Mouse (Mus musculus) retina, adult 2 months (tissue): ENCODE measurements around the gene St5.

Source experiments
- DNase-seq: peaks from one replicate; pipeline ENCODE4 v3.0.0-alpha.2; 2012; ENCODE audit warnings: low read depth, low spot score

Gene St5

DNA sequence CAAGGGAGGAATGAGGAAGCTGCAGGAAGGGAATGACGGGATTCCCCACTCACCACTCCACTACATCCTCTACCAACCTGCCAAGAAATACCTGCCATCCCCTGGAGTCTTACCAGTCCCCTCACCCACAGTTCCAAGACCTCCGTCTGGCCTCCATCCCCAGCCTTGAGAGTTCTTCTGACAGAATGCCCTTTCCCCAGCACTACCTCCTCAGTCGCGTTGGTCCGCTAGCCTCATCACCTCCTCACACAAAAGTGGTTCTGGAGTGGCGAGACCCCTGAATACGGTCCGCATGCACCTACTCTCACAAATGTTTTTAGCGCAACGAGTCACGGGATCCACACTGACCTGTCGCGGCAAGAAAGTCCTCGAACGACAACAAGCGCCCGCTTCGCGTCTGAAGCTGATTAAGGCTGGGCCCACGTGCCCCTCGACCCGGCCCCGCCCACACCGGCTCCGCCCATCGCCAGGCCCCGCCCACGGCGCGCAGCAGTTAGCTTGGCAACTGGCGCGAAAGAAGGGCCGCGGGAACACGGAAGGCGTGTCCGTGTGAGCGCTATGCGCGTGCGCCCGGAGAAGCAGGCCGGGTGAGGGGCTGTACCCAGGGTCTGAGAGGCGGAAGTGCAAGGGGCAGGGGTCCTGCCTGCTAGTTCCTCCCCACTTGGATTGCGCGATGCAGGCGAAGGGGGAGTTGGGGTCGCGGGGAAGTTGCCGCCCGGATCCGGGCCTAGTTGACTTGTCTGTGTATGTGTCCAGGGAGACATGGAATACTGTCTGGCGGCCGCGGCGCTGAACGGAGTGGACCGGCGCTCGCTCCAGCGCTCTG, at the start of gene St5, which contains the start of gene Akip1:
St5 (minus strand) TSS at position 416 of the 826 bp plus-strand sequence.
Akip1 (plus strand) TSS at position 501 of the 826 bp plus-strand sequence.
- peak; percentile 82 for DNase-seq

DNA sequence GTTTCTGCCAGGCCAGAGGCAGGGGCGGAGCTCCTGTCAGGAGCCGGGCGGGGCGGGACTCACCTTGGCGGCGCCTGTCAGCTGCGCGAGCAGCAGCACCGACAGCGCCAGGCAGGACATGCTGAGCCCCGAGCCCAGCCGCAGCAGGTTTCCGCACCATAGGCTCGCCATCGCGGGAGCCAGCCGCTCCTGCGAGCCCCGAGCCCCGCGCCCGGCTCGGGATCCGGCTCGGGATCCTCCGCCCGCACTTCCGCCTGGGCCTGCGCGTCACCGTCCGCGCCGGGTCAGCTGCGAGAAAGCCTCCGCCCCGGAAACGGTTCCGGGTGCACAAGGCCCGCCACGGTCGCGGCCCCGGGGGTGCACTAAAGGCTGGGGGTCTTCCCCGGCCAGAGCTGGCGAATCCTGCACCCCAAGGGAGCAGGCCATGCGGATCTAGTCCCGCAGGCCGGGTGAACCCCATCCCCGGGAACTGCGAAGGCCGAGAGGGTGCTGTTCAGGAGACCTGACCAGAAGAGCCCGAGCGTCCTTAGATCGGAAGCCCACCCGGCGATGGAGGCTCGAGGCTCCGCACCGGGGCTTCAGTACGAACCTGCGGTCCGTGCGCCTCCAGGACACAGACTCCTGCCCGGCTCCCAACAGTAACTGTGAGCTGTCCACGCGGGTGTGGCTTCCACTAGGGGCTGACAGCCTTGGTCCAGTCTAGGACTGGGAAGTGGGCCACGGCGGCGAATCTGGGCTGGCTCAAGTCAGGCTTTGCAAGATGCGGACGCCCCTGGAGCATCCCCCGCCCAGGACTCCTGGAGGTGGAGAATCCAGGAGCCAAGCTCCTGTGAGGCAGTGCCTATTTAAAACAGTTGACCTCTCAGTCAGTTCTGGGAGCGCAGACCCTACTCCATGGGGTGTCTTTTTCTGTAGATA, 48.9 kb upstream of the St5 start, which contains the start of gene Tmem9b:
Tmem9b (minus strand) TSS at position 868 of the 918 bp plus-strand sequence.
- peak; percentile 64 for DNase-seq

DNA sequence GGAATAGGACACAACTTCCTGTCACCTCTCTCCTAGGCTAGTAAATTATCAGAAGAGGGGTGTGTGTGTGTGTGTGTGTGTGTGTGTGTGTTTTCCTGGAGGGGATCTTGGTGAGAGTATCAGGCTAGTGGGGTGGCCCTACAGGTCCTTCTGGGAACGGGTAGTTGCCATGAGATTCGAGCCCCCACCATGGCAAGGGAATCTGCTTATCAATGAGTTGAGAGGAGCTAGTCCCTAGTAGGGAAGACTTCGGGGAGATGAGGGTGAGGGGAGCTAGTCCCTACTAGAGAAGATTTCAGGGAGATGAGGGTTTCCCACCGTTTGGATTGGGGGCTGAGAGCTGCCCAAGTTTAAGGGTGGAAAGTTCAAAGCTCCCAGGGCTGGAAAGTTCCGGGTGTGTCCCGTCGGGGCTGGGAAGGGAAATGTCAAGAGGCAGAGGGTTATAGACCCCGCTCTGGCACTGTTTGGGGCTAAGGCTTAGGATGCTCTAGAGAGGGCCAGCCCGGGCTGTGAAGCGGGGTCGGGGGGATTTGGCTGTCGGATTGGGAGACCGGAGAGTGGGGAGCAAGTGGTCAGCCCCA, 48.1 kb upstream of the St5 start:
- DNase-seq: no peak

DNA sequence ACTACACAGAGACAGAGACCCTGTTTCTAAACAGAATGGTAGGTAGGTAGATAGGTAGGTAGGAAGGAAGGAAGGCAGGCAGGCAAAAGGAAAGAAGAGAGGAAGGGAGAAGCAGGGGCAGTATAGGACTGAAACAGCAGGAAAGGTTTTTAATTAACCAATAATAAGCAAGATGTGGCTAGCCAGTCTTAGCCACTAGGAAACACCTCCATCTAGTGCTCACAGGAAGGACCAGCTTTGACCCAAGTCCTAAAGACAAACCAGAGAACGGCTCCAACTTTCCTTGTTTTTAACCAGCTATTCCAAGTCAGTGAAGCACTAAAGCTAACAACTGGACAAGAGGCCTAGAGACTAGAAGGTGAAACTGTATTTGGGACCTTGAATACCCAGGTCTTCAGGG, 44.3 kb upstream of the St5 start:
- no peak for DNase-seq

DNA sequence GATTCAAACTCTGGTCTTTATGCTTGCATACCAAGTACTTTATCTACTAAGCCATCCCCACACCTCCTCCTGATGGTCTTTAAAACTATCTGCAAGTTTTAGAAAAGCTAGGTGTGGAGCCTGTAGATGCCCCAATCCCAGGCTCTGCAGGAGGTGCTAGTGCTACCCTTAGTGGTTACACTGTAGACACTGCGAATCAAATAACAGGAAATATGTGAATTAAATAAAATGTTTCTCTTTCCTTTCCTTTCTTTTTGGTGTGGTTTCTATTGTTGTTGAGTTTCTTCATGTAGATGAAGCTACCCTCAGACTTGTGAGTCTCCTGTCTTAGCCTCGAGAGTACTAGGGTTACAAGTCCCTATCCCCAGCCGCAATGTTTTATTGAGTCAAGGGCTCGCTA, 38.3 kb upstream of the St5 start:
- no peak for DNase-seq

DNA sequence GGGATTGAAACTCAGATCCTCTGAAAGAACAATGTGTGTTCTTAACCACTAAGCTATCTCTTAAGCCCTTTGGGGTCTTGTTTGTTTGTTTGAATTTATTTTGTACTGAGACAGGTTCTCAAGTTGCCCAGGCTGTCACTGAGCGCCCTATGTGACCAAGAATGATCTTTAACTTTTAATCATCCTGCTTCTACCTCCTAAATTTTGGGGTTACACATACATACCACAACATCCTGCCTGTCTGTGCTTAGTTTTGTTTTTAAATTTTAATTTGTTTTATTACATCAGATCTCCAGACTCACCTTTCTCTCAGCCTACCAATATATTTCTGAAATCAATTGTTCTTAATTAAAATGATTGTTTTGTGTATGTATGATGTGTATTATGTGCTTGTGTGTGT, 37.7 kb upstream of the St5 start:
- DNase-seq: no peak

DNA sequence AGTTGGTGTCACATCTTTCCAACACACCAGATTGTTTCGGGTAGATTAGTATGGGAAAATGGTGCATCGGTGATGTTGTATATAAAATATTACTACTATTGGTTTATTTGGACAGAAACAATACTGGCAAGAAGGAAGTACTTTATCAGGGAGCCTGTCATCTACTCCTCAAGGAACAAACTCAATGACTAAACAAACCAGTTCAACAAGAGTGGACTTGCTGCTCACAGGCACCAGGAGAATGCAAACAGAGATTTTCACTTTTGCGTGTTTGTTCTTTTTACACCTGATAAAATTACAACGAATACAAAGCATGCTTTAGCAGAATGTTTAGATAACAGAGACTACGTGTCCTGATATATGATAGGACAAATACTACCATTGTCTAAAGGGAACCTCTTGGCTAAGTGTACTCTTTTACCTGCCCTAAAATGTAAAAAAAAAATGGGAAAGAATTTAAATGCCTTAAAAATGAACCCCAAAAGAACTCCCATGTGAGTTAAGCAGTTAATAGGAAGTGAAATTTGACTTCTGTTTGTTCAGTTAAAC, 36.5 kb upstream of the St5 start:
- DNase-seq: no peak

DNA sequence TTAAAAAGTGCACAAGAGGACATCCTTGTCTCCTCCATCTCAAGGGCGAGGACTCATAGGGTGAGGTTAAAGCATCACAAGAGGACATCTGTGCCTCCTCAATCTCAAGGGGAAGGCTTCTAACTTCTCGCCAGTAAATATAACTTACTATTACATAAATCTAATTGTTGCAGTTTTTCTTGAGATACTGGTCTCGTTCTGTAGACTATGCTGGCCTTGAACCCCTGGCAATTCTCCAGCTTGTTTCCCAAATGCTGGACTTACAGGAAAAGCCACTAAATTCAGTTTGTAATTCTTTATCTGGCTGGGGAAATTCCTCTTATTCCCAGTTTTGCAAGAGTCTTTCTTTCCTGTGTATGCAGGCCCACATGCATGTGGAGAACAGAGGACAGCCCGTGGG, 31.4 kb upstream of the St5 start:
- no peak for DNase-seq

DNA sequence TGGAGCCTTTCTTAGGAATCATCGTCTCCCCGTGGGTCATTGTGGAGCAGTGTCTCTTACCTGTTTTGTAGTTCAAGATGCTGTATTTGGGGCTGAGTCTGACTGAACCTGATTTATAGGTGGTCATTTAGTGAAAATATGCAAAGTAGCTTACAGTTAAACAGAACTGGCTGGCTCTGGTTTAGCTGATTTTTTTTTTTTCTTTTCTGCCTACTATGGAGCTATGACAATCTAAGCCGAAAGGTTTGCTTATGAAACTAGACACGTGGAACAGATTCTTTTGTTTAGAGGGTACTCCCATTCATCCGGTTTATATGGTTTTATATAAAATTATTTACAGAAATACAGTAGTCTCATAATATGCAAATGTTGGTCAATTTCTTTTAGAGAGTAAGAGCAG, 28.2 kb upstream of the St5 start, which contains the start of gene Ascl3:
Ascl3 (minus strand) TSS at position 101 of the 400 bp plus-strand sequence.
- DNase-seq: no peak

DNA sequence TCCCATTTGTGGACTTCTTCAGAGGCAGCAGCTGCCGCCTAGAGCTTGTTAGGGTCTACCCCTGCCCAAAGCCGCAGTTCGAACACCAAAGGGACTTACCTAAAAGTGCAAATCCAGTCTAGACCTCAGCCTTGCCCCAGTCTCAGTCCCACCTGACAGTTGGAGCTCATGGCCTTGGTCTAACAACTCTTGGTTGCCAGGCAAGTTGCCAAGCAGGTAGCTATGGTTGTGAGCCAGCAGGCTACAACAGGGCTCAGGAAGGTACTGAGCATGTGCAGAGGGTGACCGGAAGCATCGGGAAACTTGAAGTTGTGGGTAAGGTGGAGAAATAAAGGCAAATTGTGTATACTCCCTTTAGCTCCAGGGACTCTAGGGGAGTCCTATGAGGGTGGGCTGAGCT, 20.3 kb upstream of the St5 start, which contains the start of gene BC051019:
BC051019 (minus strand) TSS at position 154 of the 400 bp plus-strand sequence.
- no peak for DNase-seq

DNA sequence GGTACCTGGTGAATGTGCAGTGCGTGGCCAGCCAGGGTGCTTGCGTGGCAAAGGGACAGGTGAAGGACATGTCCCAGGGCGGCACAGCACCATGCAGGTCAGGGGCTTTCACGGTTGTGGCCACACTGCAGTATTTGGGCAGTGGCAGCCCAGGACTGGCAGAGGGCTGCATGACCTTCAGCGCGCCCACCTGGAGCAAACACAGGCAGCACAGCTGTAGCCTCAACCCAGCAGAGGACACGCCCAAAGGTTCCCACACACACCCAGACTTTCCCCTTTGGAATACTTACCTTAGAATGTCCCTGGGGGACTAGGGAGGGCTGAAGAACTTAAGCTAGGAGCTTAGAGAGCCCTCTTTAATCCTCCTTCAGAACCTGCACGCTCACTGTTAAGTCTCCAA, 19.7 kb upstream of the St5 start:
- peak; percentile 63 for DNase-seq

DNA sequence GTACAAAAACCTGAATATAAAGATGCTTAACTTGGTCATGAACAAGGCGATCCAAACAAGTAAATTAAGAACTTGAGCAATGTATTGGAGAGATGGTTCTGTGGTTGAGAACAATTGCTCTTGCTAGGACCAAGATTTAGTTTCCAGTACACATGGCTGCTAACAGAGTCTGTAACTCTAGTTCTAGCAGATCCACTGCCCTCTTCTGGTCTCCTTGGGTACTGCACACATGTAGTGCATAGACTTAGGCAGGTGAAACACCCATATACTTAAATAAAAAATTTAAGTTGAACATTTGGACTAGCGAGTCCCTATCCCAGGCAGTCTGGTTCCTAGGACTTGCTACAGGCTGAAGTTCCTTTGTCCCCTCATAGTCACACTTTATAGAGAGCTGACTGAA, 19.2 kb upstream of the St5 start:
- no peak for DNase-seq

DNA sequence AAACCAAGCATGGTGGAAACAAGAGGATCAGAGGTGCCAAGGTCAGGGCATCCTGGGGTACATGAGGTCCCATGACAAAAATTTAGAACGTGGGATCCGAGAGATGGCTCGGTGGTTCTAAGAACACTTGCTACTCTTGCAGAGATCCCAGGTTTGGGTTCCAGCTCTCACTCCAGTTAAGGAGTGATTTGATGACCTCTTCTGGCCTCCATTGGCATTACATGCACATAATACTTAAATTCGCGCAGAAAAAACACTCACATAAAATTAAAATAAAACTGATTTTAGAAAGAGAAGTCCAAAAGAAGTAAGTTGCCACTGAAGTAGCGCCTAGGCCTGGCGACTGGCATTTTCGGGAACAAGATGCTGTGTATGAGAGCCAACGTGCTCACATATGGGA, 15.9 kb upstream of the St5 start:
- no peak for DNase-seq

DNA sequence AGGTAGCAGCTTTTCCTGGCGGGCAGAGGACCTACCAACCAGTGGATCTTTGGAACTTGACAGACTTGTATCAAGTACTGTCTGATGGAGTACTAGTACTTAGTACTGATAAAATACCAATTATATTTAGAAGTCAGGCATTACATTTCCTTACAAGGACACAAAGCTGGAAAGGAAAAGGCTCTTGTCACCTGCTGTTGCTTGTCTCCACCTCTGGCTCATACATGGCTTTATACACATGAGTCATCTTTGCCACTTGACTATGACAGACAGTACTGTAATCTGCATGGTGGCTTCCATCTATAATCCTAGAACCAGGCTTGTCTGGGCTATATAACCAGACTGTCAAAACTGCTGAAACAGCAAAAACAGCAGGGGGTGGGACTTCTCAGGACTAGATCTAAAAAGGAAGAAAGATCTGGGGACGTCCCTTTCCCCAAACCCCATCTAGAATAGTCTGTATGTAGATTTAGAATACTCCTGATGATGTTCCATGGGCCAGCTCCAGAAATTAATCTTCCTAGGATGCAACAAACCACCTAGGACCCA, 10.1 kb upstream of the St5 start:
- DNase-seq: no peak

DNA sequence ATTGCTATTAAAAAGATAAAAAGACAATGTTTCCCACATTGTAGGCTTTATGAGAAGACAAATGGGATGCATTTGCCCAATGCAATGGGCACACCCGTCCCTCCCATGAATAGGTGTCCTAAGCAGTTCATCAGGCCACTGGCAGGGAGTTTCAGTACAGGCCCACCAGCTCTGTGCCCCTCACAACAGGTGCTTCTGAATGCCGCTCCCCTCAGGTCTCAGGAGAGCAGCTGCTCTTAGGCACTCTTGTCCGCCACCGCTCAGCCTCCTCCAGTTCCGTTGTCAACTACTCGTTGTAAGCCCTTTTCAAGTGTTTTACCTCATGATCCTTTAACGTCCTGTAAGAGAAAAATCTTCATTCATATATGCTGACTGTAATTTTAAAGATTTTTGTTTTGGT, 8.8 kb upstream of the St5 start:
- no peak for DNase-seq

DNA sequence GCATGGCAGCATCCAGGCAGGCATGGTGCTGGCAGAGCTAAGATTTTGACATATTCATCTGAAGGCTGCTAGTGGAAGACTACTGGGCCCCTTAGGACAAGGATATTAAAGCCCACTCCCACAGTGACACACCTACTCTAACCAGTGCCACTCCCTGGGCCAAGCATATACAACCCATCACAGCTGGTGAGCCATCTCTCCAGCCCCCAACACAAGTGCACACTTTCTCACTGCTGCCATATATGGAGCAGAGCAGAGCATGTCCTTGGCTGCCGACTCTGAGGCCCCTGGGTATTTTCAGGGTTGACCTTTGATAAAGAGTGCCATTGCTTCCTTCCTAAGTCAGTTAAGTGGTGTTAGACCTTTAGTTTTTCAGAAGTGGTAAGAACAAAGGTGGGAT, 6.7 kb upstream of the St5 start:
- DNase-seq: no peak

DNA sequence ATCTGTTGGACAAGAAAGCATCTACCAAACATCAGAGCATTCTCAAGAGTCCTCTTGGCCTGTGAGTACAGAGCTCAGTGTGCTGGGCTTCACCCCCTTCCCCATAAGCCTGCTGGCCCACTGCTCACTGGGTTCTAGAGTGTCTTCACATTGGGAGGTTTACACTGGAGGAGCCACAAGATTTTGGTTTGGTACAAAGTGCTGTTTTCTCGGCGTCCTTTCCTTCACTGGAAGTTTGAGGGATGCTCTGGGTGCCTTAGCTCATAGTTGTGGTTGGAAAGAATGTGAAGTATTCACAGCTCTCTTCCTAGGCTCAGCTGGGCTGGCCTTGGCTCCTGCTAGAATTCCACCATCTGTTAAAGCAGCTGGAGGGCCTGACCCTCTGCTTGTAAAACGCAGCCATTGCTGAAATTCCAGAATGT, 5.6 kb upstream of the St5 start:
- DNase-seq: no peak

DNA sequence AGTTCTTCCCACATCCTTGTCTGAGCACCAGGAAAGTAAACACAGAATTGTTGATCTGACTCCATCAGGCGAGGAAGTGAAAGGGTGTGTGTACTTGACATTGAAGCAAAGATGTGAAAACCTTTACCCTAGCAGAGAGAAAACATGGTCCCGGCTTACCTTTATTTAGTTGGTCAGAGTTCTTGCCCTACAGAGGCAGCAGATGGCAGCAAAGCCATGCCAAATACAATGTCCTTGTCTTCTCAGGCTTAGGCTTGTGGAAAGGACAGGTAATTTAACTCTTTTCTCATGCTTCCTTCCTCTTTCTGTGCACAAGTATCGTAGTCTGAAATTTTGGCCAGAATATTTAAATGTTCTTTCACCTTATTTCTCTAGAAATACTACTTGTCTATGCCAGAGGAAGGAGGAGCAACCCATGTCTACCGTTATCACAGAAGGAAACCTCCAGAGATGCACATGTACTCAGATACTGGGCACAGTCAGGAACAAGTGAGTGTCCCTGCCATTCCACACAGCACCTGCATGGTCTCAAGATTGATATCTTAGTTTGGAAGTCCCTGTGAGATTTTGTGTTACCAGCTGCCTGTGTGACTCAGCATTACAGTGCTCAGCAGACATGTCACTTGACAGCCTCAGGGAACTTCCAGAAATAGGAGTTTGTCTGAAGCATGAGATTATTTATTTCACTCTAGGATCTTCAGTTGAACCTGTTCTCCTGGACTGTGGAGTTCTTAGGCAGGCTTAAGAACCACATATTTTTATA, 3.8 kb upstream of the St5 start:
- DNase-seq: peak; percentile 63

DNA sequence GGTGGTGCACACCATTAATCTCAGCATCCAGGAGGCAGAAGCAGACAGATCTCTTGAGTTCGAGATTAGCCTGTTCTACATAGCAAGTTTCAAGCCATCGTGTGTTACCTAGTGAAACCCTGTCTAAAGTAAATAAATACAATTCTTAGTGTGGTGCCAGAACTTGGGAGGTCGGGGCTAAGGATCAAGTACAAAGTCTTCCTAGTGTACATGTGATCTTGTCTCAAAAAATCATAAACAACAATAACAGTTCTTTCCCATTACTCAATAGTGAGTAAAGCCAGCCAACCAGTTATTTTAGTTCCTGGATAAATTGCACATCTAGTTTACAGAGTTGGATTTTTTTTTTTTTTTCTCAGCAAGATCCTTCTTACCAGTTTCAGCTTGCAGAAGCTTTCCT, 1.1 kb upstream of the St5 start:
- DNase-seq: no peak

DNA sequence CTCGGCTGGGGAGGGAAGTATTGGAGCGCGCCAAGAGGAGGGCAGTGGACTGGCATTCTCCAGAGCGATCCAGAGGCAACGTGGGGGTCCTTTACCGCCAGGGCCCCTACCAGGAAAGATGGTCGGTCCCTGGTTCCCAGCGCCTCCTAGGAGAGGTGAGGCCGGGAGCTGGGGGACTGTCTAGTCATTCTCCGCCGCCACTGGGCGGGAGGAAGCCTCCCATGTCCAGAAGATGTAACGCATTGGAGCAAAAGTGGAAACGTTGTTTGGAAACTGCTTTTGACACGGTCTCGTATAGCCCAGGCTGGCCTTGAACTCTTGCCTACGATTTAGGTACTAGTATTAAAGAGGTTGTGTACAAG, 592 bp upstream of the St5 start:
- no peak for DNase-seq

DNA sequence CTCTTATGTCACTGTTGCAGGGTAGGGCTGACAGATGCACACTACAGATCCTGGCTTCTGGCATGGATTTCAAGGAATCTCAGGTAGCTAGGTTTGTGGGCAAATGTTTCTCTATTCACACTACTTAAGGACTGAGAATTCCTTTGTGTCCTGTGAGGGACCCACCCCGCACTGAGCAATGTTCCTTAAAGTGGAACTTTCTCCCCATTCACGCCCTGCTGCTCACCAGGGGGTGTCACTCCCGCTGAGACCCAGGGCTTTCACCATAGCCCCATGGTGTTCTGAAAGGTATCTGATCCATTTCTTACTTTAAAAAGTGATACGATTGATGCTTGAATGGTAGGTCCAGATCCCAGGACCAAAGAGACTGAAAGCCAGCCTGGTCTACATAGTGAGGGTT, 684 bp downstream of the St5 start:
- DNase-seq: no peak
